Mouse (Mus musculus) spleen, embryonic (tissue): ENCODE measurements around the gene Kcnab1.

Experiments used
- CTCF ChIA-PET: fragments of 350-600 bp; sonication (Branson Sonifier 250); formaldehyde crosslinking; loops from one replicate; lab custom pipeline; 2022; lab: Charles Lee

Kcnab1 gene

GRCm38 (mm10) chr3:65204356-65205075, 95.3 kb downstream of the Kcnab1 start:
- CTCF ChIA-PET: no interaction called here

DNA sequence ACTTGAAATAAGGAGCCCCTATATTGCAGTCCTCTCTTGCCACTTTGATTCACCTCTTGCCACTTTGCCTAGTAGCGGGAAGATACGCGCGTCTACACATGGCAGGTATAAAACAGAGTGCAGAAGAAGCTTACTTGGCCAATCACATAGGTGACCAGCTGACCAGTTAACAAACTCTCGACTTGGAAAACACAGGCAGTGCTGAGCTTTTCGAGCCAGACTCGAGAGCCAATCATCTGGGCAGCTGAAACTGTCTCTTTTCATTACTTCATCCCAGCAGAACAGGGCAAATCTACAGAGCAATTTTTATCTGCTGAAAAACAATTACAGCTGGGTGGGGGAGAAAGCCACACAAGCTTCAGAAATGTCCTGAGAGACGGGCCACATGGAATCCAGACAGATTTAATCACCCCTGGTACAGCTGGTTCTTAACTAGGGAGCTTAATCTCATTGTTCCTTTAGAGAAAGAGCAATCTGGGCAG, 96.4 kb downstream of the Kcnab1 start:
- CTCF ChIA-PET: no interaction called here

GRCm38 (mm10) chr3:65213725-65214124, 104.5 kb downstream of the Kcnab1 start:
- CTCF ChIA-PET: no interaction called here

- CTCF ChIA-PET: no interaction called here
These were observed 105.5 kb downstream of the Kcnab1 start for GRCm38 (mm10) chr3:65214635-65215034.

DNA sequence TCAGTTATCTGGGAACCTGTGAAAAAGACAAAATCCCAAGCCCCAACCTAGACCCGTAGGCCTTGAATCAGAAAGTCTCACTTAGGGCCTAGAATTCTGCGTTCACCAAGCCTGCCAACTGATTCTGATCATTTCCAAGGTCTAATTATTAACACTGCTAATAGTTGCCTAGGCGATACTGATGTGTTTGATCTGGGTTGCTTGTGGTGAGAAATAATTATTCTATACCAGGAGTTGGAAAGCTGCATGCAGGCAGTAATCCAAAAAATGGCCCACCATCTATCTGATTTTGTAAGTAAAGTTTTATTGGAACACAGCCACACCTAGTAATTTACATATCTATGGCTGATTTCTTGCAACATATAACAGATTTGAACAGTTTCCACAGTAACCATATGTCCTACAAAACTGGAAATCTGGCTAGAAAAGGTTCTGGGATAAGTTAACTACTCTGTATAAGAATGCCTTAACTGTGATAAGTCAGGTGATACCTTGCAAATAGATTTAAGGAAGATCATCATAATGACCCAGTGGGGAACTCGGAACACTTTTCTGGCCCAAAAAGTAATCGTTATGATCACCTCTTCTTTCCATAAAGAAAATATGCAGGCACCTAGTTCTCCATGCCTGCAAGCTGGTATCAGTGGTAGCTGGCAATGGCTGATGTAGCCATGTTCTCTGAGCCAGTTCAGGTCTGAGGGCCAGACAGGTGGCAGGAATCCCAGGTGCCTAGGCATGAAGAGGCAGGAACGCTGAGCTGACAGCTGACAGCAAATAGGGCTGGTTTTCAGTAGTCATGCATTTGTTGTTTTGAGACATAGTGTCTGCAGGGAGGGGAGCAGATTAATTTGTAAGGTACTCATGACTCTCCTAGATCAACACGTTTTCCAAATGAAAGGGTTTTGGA, 108.7 kb downstream of the Kcnab1 start:
- CTCF ChIA-PET: no interaction called here

- CTCF ChIA-PET: no interaction called here
These were observed 111.1 kb downstream of the Kcnab1 start for GRCm38 (mm10) chr3:65220287-65220686.

DNA sequence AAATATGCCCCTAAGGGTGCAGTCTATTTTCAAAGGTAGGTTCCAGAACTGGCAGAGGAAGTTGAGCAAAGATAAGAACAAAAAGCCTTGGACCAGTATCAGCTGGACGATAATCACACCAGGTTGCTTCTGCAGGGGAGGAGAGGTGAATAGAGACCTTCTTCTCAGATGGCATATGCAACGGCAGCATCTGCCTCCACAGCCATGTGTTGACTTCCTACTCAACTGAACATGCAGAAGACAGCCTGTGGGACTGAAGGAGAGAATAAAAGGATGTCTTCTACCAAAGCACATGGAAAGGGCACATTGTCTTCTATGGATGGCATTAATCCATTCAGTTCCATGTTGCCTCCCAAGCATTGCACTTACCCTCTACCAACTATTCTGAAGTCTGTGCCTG, 114.5 kb downstream of the Kcnab1 start:
- CTCF ChIA-PET: no interaction called here

GRCm38 (mm10) chr3:65230978-65231377, 121.8 kb downstream of the Kcnab1 start:
- CTCF ChIA-PET: no interaction called here

- CTCF ChIA-PET: no interaction called here
These were observed 122.4 kb downstream of the Kcnab1 start for GRCm38 (mm10) chr3:65231419-65232090.

DNA sequence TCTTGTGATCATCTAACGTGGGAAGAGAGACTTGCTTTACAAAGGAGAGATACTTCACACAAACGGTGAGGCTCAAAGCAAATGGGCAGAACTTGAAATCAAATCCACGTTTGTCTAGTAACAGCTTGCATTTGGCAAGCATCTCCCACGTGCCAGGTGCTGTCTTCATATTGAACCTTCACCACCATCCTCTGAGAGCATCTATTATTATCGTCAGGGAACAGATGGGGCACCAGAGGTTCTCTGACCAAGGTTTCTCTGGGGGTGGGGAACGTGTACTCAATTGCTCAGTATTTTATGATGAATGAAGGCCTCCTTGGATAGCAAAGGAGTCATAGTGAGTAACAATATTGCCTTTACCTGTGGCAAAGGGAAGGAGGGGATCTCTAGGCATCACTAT, 139.8 kb downstream of the Kcnab1 start:
- CTCF ChIA-PET: no interaction called here

GRCm38 (mm10) chr3:65260521-65260920, 151.3 kb downstream of the Kcnab1 start:
- CTCF ChIA-PET: no interaction called here

GRCm38 (mm10) chr3:65262506-65263422, 153.6 kb downstream of the Kcnab1 start:
- CTCF ChIA-PET: no interaction called here

DNA sequence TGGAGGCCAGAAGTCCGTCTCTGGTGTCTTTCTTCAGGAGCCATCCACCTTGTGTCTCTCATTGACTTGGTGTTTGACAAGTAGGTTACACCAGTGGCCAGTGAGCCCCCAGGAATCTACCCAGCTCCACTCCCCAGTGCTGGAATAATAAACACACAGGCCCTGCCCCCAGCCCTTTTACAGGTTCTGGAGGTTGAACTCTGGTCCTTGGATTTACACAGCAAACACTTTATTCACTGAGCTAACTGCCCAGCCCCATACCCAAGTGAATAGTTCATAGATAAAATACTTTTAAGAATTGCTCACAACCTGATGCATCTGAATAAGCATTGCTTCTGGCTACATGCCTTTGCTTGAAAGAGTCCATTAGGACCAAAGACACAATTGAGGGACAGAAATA, 164.1 kb downstream of the Kcnab1 start:
- CTCF ChIA-PET: no interaction called here

- CTCF ChIA-PET: no interaction called here
These were observed 168.6 kb downstream of the Kcnab1 start for GRCm38 (mm10) chr3:65277777-65278176.

DNA sequence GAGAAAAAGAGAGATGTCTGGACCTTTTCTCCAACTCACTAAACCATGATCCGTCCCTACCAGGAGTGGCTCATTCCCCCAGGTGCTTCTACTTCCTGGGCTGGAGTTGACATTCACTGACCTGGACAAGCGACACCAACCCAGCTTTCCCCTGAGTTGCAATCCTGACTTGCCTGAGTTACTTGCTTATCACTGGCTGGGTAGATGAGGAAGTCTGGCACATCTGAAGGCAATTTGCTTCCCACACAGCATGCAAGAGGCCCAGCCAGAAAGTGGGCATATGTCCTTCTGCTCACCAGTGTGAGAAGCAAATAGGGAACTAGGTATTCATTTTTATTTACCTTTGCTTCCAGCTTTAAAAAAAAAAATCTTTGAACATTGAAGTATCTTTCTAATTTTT, 174.2 kb downstream of the Kcnab1 start:
- CTCF ChIA-PET: no interaction called here

- CTCF ChIA-PET: no interaction called here
These were observed 179.8 kb downstream of the Kcnab1 start for GRCm38 (mm10) chr3:65288994-65289393.

GRCm38 (mm10) chr3:65296996-65297395, 187.8 kb downstream of the Kcnab1 start:
- CTCF ChIA-PET: no interaction called here

GRCm38 (mm10) chr3:65299205-65299604, 190.0 kb downstream of the Kcnab1 start:
- CTCF ChIA-PET: no interaction called here

- CTCF ChIA-PET: no interaction called here
These were observed 192.3 kb downstream of the Kcnab1 start for GRCm38 (mm10) chr3:65301531-65301930.

GRCm38 (mm10) chr3:65302559-65302958, 193.4 kb downstream of the Kcnab1 start:
- CTCF ChIA-PET: no interaction called here

- CTCF ChIA-PET: no interaction called here
These were observed 206.7 kb downstream of the Kcnab1 start for GRCm38 (mm10) chr3:65315837-65316236.
